Mouse (Mus musculus): ENCODE measurements around the gene Ugt1a9. TPM values are rescaled to one million over a fixed set of nuclear protein-coding genes. Genes with fewer than 3 reads are reported as not detected.
"Not testable (repeated sequence)": the region's sequence is repeated elsewhere in the genome, so short reads cannot be mapped to it uniquely, and the experiment has no call there.

Ugt1a9 gene
- polyA plus RNA-seq, 1 experiment from 2014 or later = not detected

GRCm38 (mm10) chr1:88137264-88137663, 66.7 kb downstream of the Ugt1a9 start:
- DNase-seq (ENCODE audit: low spot score) (no peak), ATAC-seq (replicated peaks; ENCODE audit: low FRiP score) (no peak)
- Histone ChIP-seq H3K36me3 (ENCODE audit: control insufficient read depth, insufficient read depth, low read length) (no peaks in the 10 kb centered on the region), H3K4me3 (ENCODE audit: low read depth, low read length) (no peak overlapping the region), H3K27me3 (replicated peaks; ENCODE audit: control insufficient read depth, insufficient read depth, low read length) (no peaks in the 10 kb centered on the region), H3K4me1 (replicated peaks; ENCODE audit: control insufficient read depth, insufficient read depth, low read length) (0 out of 2 replicates have a peak, but pooled peaks cover 2% of the 10 kb centered on the region), H3K4me2 (no peak overlapping the region), H3K9ac (ENCODE audit: low read depth, low read length) (no peak overlapping the region), H3K27ac (ENCODE audit: low read depth, low read length) (no peak overlapping the region), H3K9me3 (ENCODE audit: control insufficient read depth, low read length) (no peaks in the 10 kb centered on the region)
- WGBS = 85% methylated on average over 3 of the region's 3 CpGs

GRCm38 (mm10) chr1:88138145-88138544, 67.5 kb downstream of the Ugt1a9 start:
- H3K4me3 ChIP-seq (ENCODE audit: low read depth, low read length) = no peak overlapping the region
- WGBS = 83% methylated on average over 1 of the region's 1 CpGs
- no peak for DNase-seq (ENCODE audit: low spot score)
- H3K4me1 ChIP-seq (replicated peaks; ENCODE audit: control insufficient read depth, insufficient read depth, low read length) = 0 out of 2 replicates have a peak, but pooled peaks cover 2% of the 10 kb centered on the region
- no peak overlapping the region for H3K9ac ChIP-seq (ENCODE audit: low read depth, low read length)
- H3K27me3 ChIP-seq (replicated peaks; ENCODE audit: control insufficient read depth, insufficient read depth, low read length) = no peaks in the 10 kb centered on the region
- no peak overlapping the region for H3K27ac ChIP-seq (ENCODE audit: low read depth, low read length)
- ATAC-seq (replicated peaks; ENCODE audit: low FRiP score) = no peak
- no peaks in the 10 kb centered on the region for H3K9me3 ChIP-seq (ENCODE audit: control insufficient read depth, low read length)
- H3K36me3 ChIP-seq (ENCODE audit: control insufficient read depth, insufficient read depth, low read length) = no peaks in the 10 kb centered on the region
- no peak overlapping the region for H3K4me2 ChIP-seq

- H3K4me1 ChIP-seq (replicated peaks; ENCODE audit: control insufficient read depth, insufficient read depth, low read length); DNase-seq (ENCODE audit: low spot score); H3K4me3 ChIP-seq (ENCODE audit: low read depth, low read length); H3K27me3 ChIP-seq (replicated peaks; ENCODE audit: control insufficient read depth, insufficient read depth, low read length); H3K4me2 ChIP-seq; H3K9ac ChIP-seq (ENCODE audit: low read depth, low read length); H3K27ac ChIP-seq (ENCODE audit: low read depth, low read length); H3K9me3 ChIP-seq (ENCODE audit: control insufficient read depth, low read length); H3K36me3 ChIP-seq (ENCODE audit: control insufficient read depth, insufficient read depth, low read length): not testable (repeated sequence)
- 44% methylated on average over 1 of the region's 1 CpGs for WGBS
- ATAC-seq (replicated peaks; ENCODE audit: low FRiP score) = peak; percentile 96
Measured at GRCm38 (mm10) chr1:88140492-88140891, 69.9 kb downstream of the Ugt1a9 start.

- H3K36me3 ChIP-seq (ENCODE audit: control insufficient read depth, insufficient read depth, low read length); H3K9me3 ChIP-seq (ENCODE audit: control insufficient read depth, low read length); H3K4me3 ChIP-seq (ENCODE audit: low read depth, low read length); H3K4me1 ChIP-seq (replicated peaks; ENCODE audit: control insufficient read depth, insufficient read depth, low read length); H3K27me3 ChIP-seq (replicated peaks; ENCODE audit: control insufficient read depth, insufficient read depth, low read length); H3K9ac ChIP-seq (ENCODE audit: low read depth, low read length); H3K4me2 ChIP-seq; DNase-seq (ENCODE audit: low spot score); H3K27ac ChIP-seq (ENCODE audit: low read depth, low read length); ATAC-seq (replicated peaks; ENCODE audit: low FRiP score): not testable (repeated sequence)
- 3% methylated on average over 4 of the region's 5 CpGs for WGBS
Measured at GRCm38 (mm10) chr1:88143966-88144675, 73.5 kb downstream of the Ugt1a9 start.

- not testable (repeated sequence) for H3K36me3 ChIP-seq (ENCODE audit: control insufficient read depth, insufficient read depth, low read length); H3K9me3 ChIP-seq (ENCODE audit: control insufficient read depth, low read length); H3K27me3 ChIP-seq (replicated peaks; ENCODE audit: control insufficient read depth, insufficient read depth, low read length); ATAC-seq (replicated peaks; ENCODE audit: low FRiP score); H3K27ac ChIP-seq (ENCODE audit: low read depth, low read length); H3K4me1 ChIP-seq (replicated peaks; ENCODE audit: control insufficient read depth, insufficient read depth, low read length); DNase-seq (ENCODE audit: low spot score); H3K4me3 ChIP-seq (ENCODE audit: low read depth, low read length); H3K9ac ChIP-seq (ENCODE audit: low read depth, low read length); H3K4me2 ChIP-seq
- 58% methylated on average over 2 of the region's 2 CpGs for WGBS
Measured at GRCm38 (mm10) chr1:88145278-88145677, 74.7 kb downstream of the Ugt1a9 start.

- H3K4me3 ChIP-seq (ENCODE audit: low read depth, low read length); H3K27me3 ChIP-seq (replicated peaks; ENCODE audit: control insufficient read depth, insufficient read depth, low read length); H3K9ac ChIP-seq (ENCODE audit: low read depth, low read length); H3K4me1 ChIP-seq (replicated peaks; ENCODE audit: control insufficient read depth, insufficient read depth, low read length); H3K4me2 ChIP-seq; H3K27ac ChIP-seq (ENCODE audit: low read depth, low read length); H3K9me3 ChIP-seq (ENCODE audit: control insufficient read depth, low read length); H3K36me3 ChIP-seq (ENCODE audit: control insufficient read depth, insufficient read depth, low read length); DNase-seq (ENCODE audit: low spot score); ATAC-seq (replicated peaks; ENCODE audit: low FRiP score): not testable (repeated sequence)
- 60% methylated on average over 2 of the region's 2 CpGs for WGBS
Measured at GRCm38 (mm10) chr1:88150133-88150532, 79.5 kb downstream of the Ugt1a9 start.

GRCm38 (mm10) chr1:88158430-88158829, 87.8 kb downstream of the Ugt1a9 start:
- no peak overlapping the region for H3K9ac ChIP-seq (ENCODE audit: low read depth, low read length)
- no peaks in the 10 kb centered on the region for H3K27me3 ChIP-seq (replicated peaks; ENCODE audit: control insufficient read depth, insufficient read depth, low read length)
- no peak overlapping the region for H3K27ac ChIP-seq (ENCODE audit: low read depth, low read length)
- H3K4me1 ChIP-seq (replicated peaks; ENCODE audit: control insufficient read depth, insufficient read depth, low read length) = no peaks in the 10 kb centered on the region
- ATAC-seq (replicated peaks; ENCODE audit: low FRiP score) (no peak), DNase-seq (ENCODE audit: low spot score) (no peak)
- H3K4me2 ChIP-seq = no peak overlapping the region
- no peaks in the 10 kb centered on the region for H3K9me3 ChIP-seq (ENCODE audit: control insufficient read depth, low read length)
- no peak overlapping the region for H3K4me3 ChIP-seq (ENCODE audit: low read depth, low read length)
- no peaks in the 10 kb centered on the region for H3K36me3 ChIP-seq (ENCODE audit: control insufficient read depth, insufficient read depth, low read length)
- WGBS = 65% methylated on average over 2 of the region's 2 CpGs

GRCm38 (mm10) chr1:88165711-88166110, 95.1 kb downstream of the Ugt1a9 start, which contains the start of gene Ugt1a5:
Ugt1a5 (plus strand) TSS chr1:88166012.
- no peak for ATAC-seq (replicated peaks; ENCODE audit: low FRiP score)
- 70% methylated on average over 5 of the region's 5 CpGs for WGBS

GRCm38 (mm10) chr1:88172190-88172589, 101.6 kb downstream of the Ugt1a9 start:
- H3K27me3 ChIP-seq (replicated peaks; ENCODE audit: control insufficient read depth, insufficient read depth, low read length); H3K9ac ChIP-seq (ENCODE audit: low read depth, low read length); ATAC-seq (replicated peaks; ENCODE audit: low FRiP score); H3K9me3 ChIP-seq (ENCODE audit: control insufficient read depth, low read length); H3K36me3 ChIP-seq (ENCODE audit: control insufficient read depth, insufficient read depth, low read length); H3K4me1 ChIP-seq (replicated peaks; ENCODE audit: control insufficient read depth, insufficient read depth, low read length); DNase-seq (ENCODE audit: low spot score); H3K4me2 ChIP-seq; H3K27ac ChIP-seq (ENCODE audit: low read depth, low read length); H3K4me3 ChIP-seq (ENCODE audit: low read depth, low read length): not testable (repeated sequence)
- WGBS = 81% methylated on average over 5 of the region's 7 CpGs

More at GRCm38 (mm10) chr1:88165711-88166110, 95.1 kb downstream of the Ugt1a9 start, which contains the start of gene Ugt1a5:
- H3K9me3 ChIP-seq (ENCODE audit: control insufficient read depth, low read length) = no peaks in the 10 kb centered on the region
- H3K9ac ChIP-seq (ENCODE audit: low read depth, low read length) = no peak within 1 kb of the TSS
- H3K27ac ChIP-seq (ENCODE audit: low read depth, low read length) = no peak within 1 kb of the TSS
- no peaks in the 10 kb centered on the region for H3K4me1 ChIP-seq (replicated peaks; ENCODE audit: control insufficient read depth, insufficient read depth, low read length)
- H3K36me3 ChIP-seq (ENCODE audit: control insufficient read depth, insufficient read depth, low read length) = no peaks in the 10 kb centered on the region
- H3K4me2 ChIP-seq = no peak within 1 kb of the TSS
- DNase-seq (ENCODE audit: low spot score) = no peak
- no peaks in the 10 kb centered on the region for H3K27me3 ChIP-seq (replicated peaks; ENCODE audit: control insufficient read depth, insufficient read depth, low read length)
- no peak within 1 kb of the TSS for H3K4me3 ChIP-seq (ENCODE audit: low read depth, low read length)
